Mouse (Mus musculus) myocyte (in vitro differentiated cells): Measurements from ENCODE around the gene Mycbp2. TPM values are rescaled to one million over a fixed set of nuclear protein-coding genes. Genes with fewer than 3 reads are reported as not detected.

ENCODE experiments used
- H3K27me3 ChIP-seq: one replicate; pipeline ENCODE4 v1.6.1; 2011; ENCODE audit not compliant: control insufficient read depth, insufficient read depth, insufficient read length
- H3K36me3 ChIP-seq: one replicate; pipeline ENCODE4 v1.6.1; 2011; ENCODE audit not compliant: control insufficient read depth, insufficient read depth
- H3K4me2 ChIP-seq: one replicate; pipeline ENCODE4 v1.6.1; 2011; ENCODE audit warnings: low read depth, control low read depth
- H3K4me3 ChIP-seq: one replicate; pipeline ENCODE4 v1.5.1; 2011; ENCODE audit warnings: mild to moderate bottlenecking, control low read depth, moderate library complexity
- H3K79me2 ChIP-seq: one replicate; pipeline ENCODE4 v1.6.1; 2011; ENCODE audit not compliant: control insufficient read depth, insufficient read depth
- H3ac ChIP-seq: one replicate; pipeline ENCODE4 v1.6.1; 2011; ENCODE audit not compliant: control insufficient read depth, insufficient read length
- CEBPB ChIP-seq: IDR thresholded peaks from 2 replicates; pipeline ENCODE4 v1.6.1; 2011; ENCODE audit warnings: mild to moderate bottlenecking, moderate library complexity; ENCODE audit not compliant: poor library complexity, insufficient read depth, severe bottlenecking
- E2F4 ChIP-seq: IDR thresholded peaks from one replicate; pipeline ENCODE4 v1.6.1; 2011; ENCODE audit warnings: mild to moderate bottlenecking, control low read depth, moderate library complexity; ENCODE audit not compliant: insufficient read depth
- MAX ChIP-seq: IDR thresholded peaks from one replicate; pipeline ENCODE4 v1.6.1; 2011; ENCODE audit warnings: low read depth, mild to moderate bottlenecking, control low read depth
- MYOD1 ChIP-seq, 3 experiments: IDR thresholded peaks; one replicate each; pipeline ENCODE4 v1.6.1; 2011; ENCODE audit warnings: control low read depth in 2 of 3, low read depth in 2 of 3, mild to moderate bottlenecking in 2 of 3, moderate library complexity in 1 of 3; ENCODE audit not compliant: insufficient read length in 2 of 3, control insufficient read depth in 1 of 3
- MYOG ChIP-seq, 3 experiments: IDR thresholded peaks; one replicate each; pipeline ENCODE4 v1.6.1; 2011; ENCODE audit warnings: control low read depth in 2 of 3, low read depth in 2 of 3, mild to moderate bottlenecking in 2 of 3; ENCODE audit not compliant: insufficient read length in 2 of 3, control insufficient read depth in 1 of 3, insufficient read depth in 1 of 3
- POLR2A ChIP-seq: IDR thresholded peaks from one replicate; pipeline ENCODE4 v1.6.1; 2011; ENCODE audit warnings: low read depth, mild to moderate bottlenecking, control low read depth, moderate library complexity; ENCODE audit not compliant: insufficient read length
- POLR2AphosphoS2 ChIP-seq: IDR thresholded peaks from one replicate; pipeline ENCODE4 v1.6.1; 2011; ENCODE audit warnings: low read depth, control low read depth; ENCODE audit not compliant: insufficient read length
- REST ChIP-seq: IDR thresholded peaks from one replicate; pipeline ENCODE4 v1.6.1; 2011; ENCODE audit warnings: mild to moderate bottlenecking, control low read depth, moderate library complexity; ENCODE audit not compliant: insufficient read depth, insufficient read length
- SRF ChIP-seq: IDR thresholded peaks from one replicate; pipeline ENCODE4 v1.6.1; 2011; ENCODE audit warnings: low read depth; ENCODE audit not compliant: control insufficient read depth, insufficient read length
- TCF12 ChIP-seq: IDR thresholded peaks from one replicate; pipeline ENCODE4 v1.6.1; 2011; ENCODE audit warnings: mild to moderate bottlenecking, control low read depth; ENCODE audit not compliant: poor library complexity, insufficient read depth, severe bottlenecking
- TCF3 ChIP-seq: IDR thresholded peaks from one replicate; pipeline ENCODE4 v1.6.1; 2011; ENCODE audit warnings: low read depth, control low read depth; ENCODE audit not compliant: insufficient read length
- USF1 ChIP-seq: IDR thresholded peaks from one replicate; pipeline ENCODE4 v1.6.1; 2011; ENCODE audit warnings: low read depth, mild to moderate bottlenecking, control low read depth, moderate library complexity
- polyA plus RNA-seq: library from polyadenylated mRNA; unstranded; fragments of >200 nt; fragmentation: generic; extraction: Trizol; gene quantifications from one replicate; pipeline ENCODE4 v1.2.1, GENCODE M21; 2012; ENCODE audit warnings: missing spikeins

Mycbp2 gene
- polyA plus RNA-seq, 1 experiment = 7.7 TPM

- TF ChIP-seq TCF3 = no peak
- no peak for TF ChIP-seq CEBPB
- no peak for TF ChIP-seq USF1
- TF ChIP-seq E2F4 = no peak
- TF ChIP-seq TCF12 = no peak
- TF ChIP-seq REST = no peak
- no peak for TF ChIP-seq MYOD1 (IDR thresholded peaks at IDR 0.05; ENCODE audit: control insufficient read depth in 1 of 3, insufficient read length in 2 of 3, low read depth in 2 of 3)
- TF ChIP-seq MYOG (IDR thresholded peaks at IDR 0.05; ENCODE audit: control insufficient read depth in 1 of 3, insufficient read depth in 1 of 3, insufficient read length in 2 of 3, low read depth in 2 of 3) = no peak
- TF ChIP-seq SRF = no peak
- no peak for TF ChIP-seq POLR2AphosphoS2
- TF ChIP-seq MAX = no peak
- no peak for TF ChIP-seq POLR2A
- Histone ChIP-seq H3K79me2 (no peaks in the 10 kb centered on the region), H3K4me3 (no peak overlapping the region), H3K36me3 (peaks cover 27% of the 10 kb centered on the region), H3K4me2 (no peak overlapping the region), H3K27me3 (no peaks in the 10 kb centered on the region), H3ac (no peak overlapping the region)
These were observed 92.3 kb downstream of the Mycbp2 start for GRCm38 (mm10) chr14:103254311-103254710.

- TF ChIP-seq REST = no peak
- TF ChIP-seq POLR2AphosphoS2 = no peak
- TF ChIP-seq MYOG (IDR thresholded peaks at IDR 0.05; ENCODE audit: control insufficient read depth in 1 of 3, insufficient read depth in 1 of 3, insufficient read length in 2 of 3, low read depth in 2 of 3) = no peak
- no peak for TF ChIP-seq CEBPB
- TF ChIP-seq MYOD1 (IDR thresholded peaks at IDR 0.05; ENCODE audit: control insufficient read depth in 1 of 3, insufficient read length in 2 of 3, low read depth in 2 of 3) = no peak
- no peak for TF ChIP-seq MAX
- no peak for TF ChIP-seq TCF12
- no peak for TF ChIP-seq SRF
- TF ChIP-seq USF1 = no peak
- no peak for TF ChIP-seq E2F4
- no peak for TF ChIP-seq POLR2A
- no peak for TF ChIP-seq TCF3
- H3K4me3 ChIP-seq = no peak overlapping the region
- H3K79me2 ChIP-seq = no peaks in the 10 kb centered on the region
- no peak overlapping the region for H3ac ChIP-seq
- peaks cover 18% of the 10 kb centered on the region for H3K36me3 ChIP-seq
- no peaks in the 10 kb centered on the region for H3K27me3 ChIP-seq
- no peak overlapping the region for H3K4me2 ChIP-seq
These were observed 104.6 kb downstream of the Mycbp2 start for GRCm38 (mm10) chr14:103242020-103242419.

- no peak overlapping the region for H3K4me2 ChIP-seq
These were observed 111.8 kb downstream of the Mycbp2 start for GRCm38 (mm10) chr14:103234770-103235169.

GRCm38 (mm10) chr14:103233640-103234593, 112.7 kb downstream of the Mycbp2 start:
- TF ChIP-seq POLR2A (no peak), E2F4 (no peak), TCF12 (no peak), POLR2AphosphoS2 (no peak), MYOG (IDR thresholded peaks at IDR 0.05; ENCODE audit: control insufficient read depth in 1 of 3, insufficient read depth in 1 of 3, insufficient read length in 2 of 3, low read depth in 2 of 3) (no peak), MAX (no peak), REST (no peak), CEBPB (no peak), SRF (no peak), USF1 (no peak), MYOD1 (IDR thresholded peaks at IDR 0.05; ENCODE audit: control insufficient read depth in 1 of 3, insufficient read length in 2 of 3, low read depth in 2 of 3) (no peak), TCF3 (no peak)

More at GRCm38 (mm10) chr14:103234770-103235169, 111.8 kb downstream of the Mycbp2 start:
- Histone ChIP-seq H3ac (no peak overlapping the region), H3K27me3 (no peaks in the 10 kb centered on the region), H3K79me2 (no peaks in the 10 kb centered on the region), H3K36me3 (peaks cover 9% of the 10 kb centered on the region), H3K4me3 (no peak overlapping the region)
- no peak for TF ChIP-seq E2F4
- no peak for TF ChIP-seq USF1
- no peak for TF ChIP-seq POLR2A
- no peak for TF ChIP-seq REST
- TF ChIP-seq TCF12 = no peak
- no peak for TF ChIP-seq SRF
- TF ChIP-seq MYOD1 (IDR thresholded peaks at IDR 0.05; ENCODE audit: control insufficient read depth in 1 of 3, insufficient read length in 2 of 3, low read depth in 2 of 3) = no peak
- TF ChIP-seq MAX = no peak
- no peak for TF ChIP-seq TCF3
- no peak for TF ChIP-seq POLR2AphosphoS2
- no peak for TF ChIP-seq CEBPB
- no peak for TF ChIP-seq MYOG (IDR thresholded peaks at IDR 0.05; ENCODE audit: control insufficient read depth in 1 of 3, insufficient read depth in 1 of 3, insufficient read length in 2 of 3, low read depth in 2 of 3)

More at GRCm38 (mm10) chr14:103233640-103234593, 112.7 kb downstream of the Mycbp2 start:
- Histone ChIP-seq H3K27me3 (no peaks in the 10 kb centered on the region), H3K4me2 (no peak overlapping the region), H3K36me3 (peaks cover 9% of the 10 kb centered on the region), H3K4me3 (no peak overlapping the region), H3K79me2 (no peaks in the 10 kb centered on the region), H3ac (no peak overlapping the region)
